Mouse (Mus musculus) liver, embryonic 14.5 days (tissue): ENCODE data around the gene Hoxa5.

Experiments used
- CTCF ChIP-seq: IDR thresholded peaks from 2 replicates; pipeline ENCODE4 v1.5.1; 2016; ENCODE audit warnings: antibody characterized with exemption, low read depth, control low read depth
- EP300 ChIP-seq: IDR thresholded peaks from 2 replicates; pipeline ENCODE4 v1.6.1; 2016; ENCODE audit warnings: antibody characterized with exemption, low read depth

GRCm38 (mm10) chr6:52253511-52254500 lies 49.4 kb upstream of the Hoxa5 start:
- TF ChIP-seq CTCF (no peak), EP300 (no peak)
